Mouse (Mus musculus): ENCODE measurements around the gene Gfra1. TPM values are rescaled to one million over a fixed set of nuclear protein-coding genes. Genes with fewer than 3 reads are reported as not detected.

Gfra1 gene
- 7.2 and 7.4 TPM in 2 replicates for polyA plus RNA-seq (2015; fragmentation: Nextera tagmentation; extraction: Ambion mirVana)

GRCm38 (mm10) chr19:58455496-58456061 lies at the start of gene Gfra1:
Gene Gfra1 (minus strand): TSS chr19:58455909.
- Histone ChIP-seq H3K27me3 (ENCODE audit: control insufficient read depth, insufficient read depth, low read depth, low read length) (peaks cover 51% of the 10 kb centered on the region), H3K4me3 (ENCODE audit: low read depth, low read length) (peak within 1 kb of the TSS; percentile 56), H3K4me1 (ENCODE audit: control insufficient read depth, low read depth, low read length) (no peaks in the 10 kb centered on the region; the same call in 1 of the 2 replicates), H3K9me3 (replicated peaks; ENCODE audit: control insufficient read depth, low read length) (no peaks in the 10 kb centered on the region), H3K9ac (ENCODE audit: low read depth, low read length) (peak within 1 kb of the TSS; percentile 46), H3K27ac (ENCODE audit: low read length) (no peak within 1 kb of the TSS), H3K36me3 (ENCODE audit: control insufficient read depth, insufficient read depth) (no peaks in the 10 kb centered on the region), H3K4me2 (ENCODE audit: low read depth, low read length) (peak within 1 kb of the TSS; percentile 66)
- ATAC-seq (ENCODE audit: low read depth), result no peak
- whole genome bisulfite sequencing (ENCODE audit: insufficient replicate concordance), result under 1% methylated on average over 31 of the region's 31 CpGs

DNA sequence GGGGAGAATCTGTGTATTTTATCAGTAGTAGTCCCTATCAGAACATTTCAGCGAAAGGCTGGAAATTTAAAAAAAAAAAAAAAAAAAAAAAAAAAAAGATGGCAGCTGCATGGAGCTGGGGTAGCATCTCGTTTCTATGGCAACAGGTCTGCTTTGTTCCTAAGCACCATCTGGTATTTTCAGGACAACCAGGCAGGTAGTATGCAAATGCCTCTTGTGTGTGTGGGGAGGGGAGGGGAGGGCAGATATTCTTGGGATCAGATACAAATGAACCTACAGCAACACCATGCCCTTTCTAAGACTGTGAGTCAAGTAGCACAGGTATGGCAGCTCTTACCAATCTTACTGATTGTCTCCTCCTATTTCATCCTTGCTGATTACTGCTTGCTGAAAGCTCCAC lies 44.3 kb upstream of the Gfra1 start:
- Histone ChIP-seq H3K4me1 (ENCODE audit: control insufficient read depth, low read depth, low read length) (no peaks in the 10 kb centered on the region), H3K9ac (ENCODE audit: low read depth, low read length) (no peak overlapping the region), H3K27me3 (ENCODE audit: control insufficient read depth, insufficient read depth, low read depth, low read length) (no peaks in the 10 kb centered on the region), H3K27ac (ENCODE audit: low read length) (no peak overlapping the region), H3K36me3 (ENCODE audit: control insufficient read depth, insufficient read depth) (no peaks in the 10 kb centered on the region), H3K4me2 (ENCODE audit: low read depth, low read length) (no peak overlapping the region), H3K9me3 (replicated peaks; ENCODE audit: control insufficient read depth, low read length) (no peaks in the 10 kb centered on the region), H3K4me3 (ENCODE audit: low read depth, low read length) (no peak overlapping the region)
- no peak for ATAC-seq (ENCODE audit: low read depth)
- 43% methylated on average over 2 of the region's 2 CpGs for WGBS (ENCODE audit: insufficient replicate concordance)

GRCm38 (mm10) chr19:58499420-58499966 lies 43.8 kb upstream of the Gfra1 start:
- no peaks in the 10 kb centered on the region for H3K36me3 ChIP-seq (ENCODE audit: control insufficient read depth, insufficient read depth)
- 47% methylated on average over 3 of the region's 3 CpGs for WGBS (ENCODE audit: insufficient replicate concordance)
- no peak for ATAC-seq (ENCODE audit: low read depth)
- no peak overlapping the region for H3K4me2 ChIP-seq (ENCODE audit: low read depth, low read length)
- H3K27me3 ChIP-seq (ENCODE audit: control insufficient read depth, insufficient read depth, low read depth, low read length), result no peaks in the 10 kb centered on the region
- H3K4me3 ChIP-seq (ENCODE audit: low read depth, low read length), result no peak overlapping the region
- no peak overlapping the region for H3K9ac ChIP-seq (ENCODE audit: low read depth, low read length)
- H3K9me3 ChIP-seq (replicated peaks; ENCODE audit: control insufficient read depth, low read length), result no peaks in the 10 kb centered on the region
- no peak overlapping the region for H3K27ac ChIP-seq (ENCODE audit: low read length)
- H3K4me1 ChIP-seq (ENCODE audit: control insufficient read depth, low read depth, low read length), result no peaks in the 10 kb centered on the region

GRCm38 (mm10) chr19:58497106-58497505 lies 41.4 kb upstream of the Gfra1 start:
- no peaks in the 10 kb centered on the region for H3K36me3 ChIP-seq (ENCODE audit: control insufficient read depth, insufficient read depth)
- H3K27me3 ChIP-seq (ENCODE audit: control insufficient read depth, insufficient read depth, low read depth, low read length), result no peaks in the 10 kb centered on the region
- H3K4me1 ChIP-seq (ENCODE audit: control insufficient read depth, low read depth, low read length), result no peaks in the 10 kb centered on the region
- no peak overlapping the region for H3K4me3 ChIP-seq (ENCODE audit: low read depth, low read length)
- H3K4me2 ChIP-seq (ENCODE audit: low read depth, low read length), result no peak overlapping the region
- no peak overlapping the region for H3K9ac ChIP-seq (ENCODE audit: low read depth, low read length)
- H3K9me3 ChIP-seq (replicated peaks; ENCODE audit: control insufficient read depth, low read length), result no peaks in the 10 kb centered on the region
- no peak for ATAC-seq (ENCODE audit: low read depth)
- WGBS (ENCODE audit: insufficient replicate concordance), result 59% methylated on average over 3 of the region's 3 CpGs
- no peak overlapping the region for H3K27ac ChIP-seq (ENCODE audit: low read length)

- Histone ChIP-seq H3K36me3 (ENCODE audit: control insufficient read depth, insufficient read depth) (no peaks in the 10 kb centered on the region), H3K4me3 (ENCODE audit: low read depth, low read length) (no peak overlapping the region), H3K9me3 (replicated peaks; ENCODE audit: control insufficient read depth, low read length) (no peaks in the 10 kb centered on the region), H3K4me1 (ENCODE audit: control insufficient read depth, low read depth, low read length) (no peaks in the 10 kb centered on the region), H3K27me3 (ENCODE audit: control insufficient read depth, insufficient read depth, low read depth, low read length) (no peaks in the 10 kb centered on the region), H3K4me2 (ENCODE audit: low read depth, low read length) (no peak overlapping the region), H3K27ac (ENCODE audit: low read length) (no peak overlapping the region), H3K9ac (ENCODE audit: low read depth, low read length) (no peak overlapping the region)
- no peak for ATAC-seq (ENCODE audit: low read depth)
- 27% methylated on average over 2 of the region's 2 CpGs for WGBS (ENCODE audit: insufficient replicate concordance)
These were observed 31.0 kb upstream of the Gfra1 start for GRCm38 (mm10) chr19:58486686-58487085.

DNA sequence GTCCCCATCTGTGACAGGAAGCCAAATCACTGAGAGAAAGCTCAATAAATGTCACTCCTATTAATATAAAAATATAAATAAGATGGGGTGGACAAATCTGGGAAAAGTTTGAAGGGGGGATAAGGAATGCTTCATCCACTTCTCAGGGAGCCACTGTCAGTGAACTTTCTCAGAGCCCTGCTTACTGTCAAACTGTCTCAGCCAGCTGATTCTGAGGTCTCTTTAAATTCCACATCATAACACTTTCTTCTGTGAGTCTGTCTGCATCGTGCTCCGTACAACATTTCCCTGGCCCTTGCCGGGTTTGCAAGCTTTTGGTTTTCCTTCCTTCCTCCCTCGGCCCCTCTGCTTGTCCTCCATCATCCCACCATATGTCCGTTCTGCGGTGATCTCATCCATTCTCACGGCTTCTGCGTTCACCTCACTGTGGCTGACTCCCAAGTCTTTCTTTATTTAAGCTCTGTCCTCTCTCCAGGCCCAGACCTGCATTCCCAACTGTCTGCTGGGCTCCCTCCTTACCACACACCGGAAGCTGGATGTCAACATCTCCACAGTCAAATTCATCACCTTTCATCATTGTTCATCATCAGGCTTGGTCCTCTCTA lies 26.8 kb upstream of the Gfra1 start:
- Histone ChIP-seq H3K4me3 (ENCODE audit: low read depth, low read length) (no peak overlapping the region), H3K27me3 (ENCODE audit: control insufficient read depth, insufficient read depth, low read depth, low read length) (no peaks in the 10 kb centered on the region), H3K4me2 (ENCODE audit: low read depth, low read length) (no peak overlapping the region), H3K4me1 (ENCODE audit: control insufficient read depth, low read depth, low read length) (no peaks in the 10 kb centered on the region), H3K27ac (ENCODE audit: low read length) (no peak overlapping the region), H3K9me3 (replicated peaks; ENCODE audit: control insufficient read depth, low read length) (no peaks in the 10 kb centered on the region), H3K36me3 (ENCODE audit: control insufficient read depth, insufficient read depth) (no peaks in the 10 kb centered on the region), H3K9ac (ENCODE audit: low read depth, low read length) (no peak overlapping the region)
- ATAC-seq (ENCODE audit: low read depth), result no peak
- WGBS (ENCODE audit: insufficient replicate concordance), result 60% methylated on average over 9 of the region's 9 CpGs

- no peaks in the 10 kb centered on the region for H3K4me1 ChIP-seq (ENCODE audit: control insufficient read depth, low read depth, low read length)
- H3K27ac ChIP-seq (ENCODE audit: low read length), result no peak overlapping the region
- no peaks in the 10 kb centered on the region for H3K27me3 ChIP-seq (ENCODE audit: control insufficient read depth, insufficient read depth, low read depth, low read length)
- no peak overlapping the region for H3K9ac ChIP-seq (ENCODE audit: low read depth, low read length)
- H3K36me3 ChIP-seq (ENCODE audit: control insufficient read depth, insufficient read depth), result no peaks in the 10 kb centered on the region
- no peak for ATAC-seq (ENCODE audit: low read depth)
- no peak overlapping the region for H3K4me3 ChIP-seq (ENCODE audit: low read depth, low read length)
- H3K4me2 ChIP-seq (ENCODE audit: low read depth, low read length), result no peak overlapping the region
- WGBS (ENCODE audit: insufficient replicate concordance), result 44% methylated on average over 3 of the region's 3 CpGs
- H3K9me3 ChIP-seq (replicated peaks; ENCODE audit: control insufficient read depth, low read length), result no peaks in the 10 kb centered on the region
These were observed 18.5 kb upstream of the Gfra1 start for GRCm38 (mm10) chr19:58474251-58474650.

DNA sequence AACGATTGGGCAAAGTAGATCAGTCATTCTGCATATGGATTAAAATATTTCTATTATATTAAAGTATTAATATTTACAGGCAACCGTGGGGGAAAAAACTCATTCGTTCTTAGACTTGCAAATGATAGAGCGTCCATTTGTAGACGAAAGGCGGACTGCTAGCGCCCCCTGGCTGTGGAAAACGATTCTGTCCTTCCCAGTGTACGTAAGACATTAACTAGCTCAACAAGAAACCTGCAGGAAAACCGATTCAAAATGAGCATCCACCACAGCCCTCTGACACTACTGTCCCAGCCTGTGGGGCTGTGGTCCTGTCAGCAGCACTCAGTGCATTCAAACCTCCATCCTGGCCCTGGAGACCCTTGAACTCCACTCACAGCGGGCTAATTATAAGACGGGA lies 13.7 kb upstream of the Gfra1 start:
- no peak for ATAC-seq (ENCODE audit: low read depth)
- 18% methylated on average over 12 of the region's 12 CpGs for WGBS (ENCODE audit: insufficient replicate concordance)
- no peak overlapping the region for H3K27ac ChIP-seq (ENCODE audit: low read length)
- no peaks in the 10 kb centered on the region for H3K4me1 ChIP-seq (ENCODE audit: control insufficient read depth, low read depth, low read length)
- no peak overlapping the region for H3K9ac ChIP-seq (ENCODE audit: low read depth, low read length)
- no peaks in the 10 kb centered on the region for H3K9me3 ChIP-seq (replicated peaks; ENCODE audit: control insufficient read depth, low read length)
- H3K4me2 ChIP-seq (ENCODE audit: low read depth, low read length), result no peak overlapping the region
- H3K4me3 ChIP-seq (ENCODE audit: low read depth, low read length), result no peak overlapping the region
- H3K36me3 ChIP-seq (ENCODE audit: control insufficient read depth, insufficient read depth), result no peaks in the 10 kb centered on the region
- H3K27me3 ChIP-seq (ENCODE audit: control insufficient read depth, insufficient read depth, low read depth, low read length), result no peaks in the 10 kb centered on the region

DNA sequence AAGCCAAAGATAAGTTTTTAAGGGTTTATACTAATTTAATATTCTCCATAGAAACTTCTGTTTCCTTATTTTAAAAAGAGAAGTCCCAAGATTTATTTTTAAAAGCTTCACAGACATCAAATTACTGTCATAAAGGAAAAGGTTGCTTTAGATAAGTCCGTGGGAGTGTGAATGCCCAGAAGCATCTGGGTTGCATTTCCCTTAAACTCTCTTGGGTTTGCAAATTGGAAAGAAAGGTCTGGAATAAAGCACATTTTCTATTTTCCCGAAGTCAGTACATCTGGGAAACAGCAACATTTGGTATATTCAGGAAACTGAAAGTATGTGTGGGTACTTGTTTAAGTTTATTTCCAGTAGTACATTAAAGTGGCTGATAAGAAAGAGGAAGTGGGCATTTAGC lies 12.6 kb upstream of the Gfra1 start:
- 17% methylated on average over 2 of the region's 2 CpGs for WGBS (ENCODE audit: insufficient replicate concordance)
- Histone ChIP-seq H3K36me3 (ENCODE audit: control insufficient read depth, insufficient read depth) (no peaks in the 10 kb centered on the region), H3K4me3 (ENCODE audit: low read depth, low read length) (no peak overlapping the region), H3K27ac (ENCODE audit: low read length) (no peak overlapping the region), H3K9ac (ENCODE audit: low read depth, low read length) (no peak overlapping the region), H3K27me3 (ENCODE audit: control insufficient read depth, insufficient read depth, low read depth, low read length) (no peaks in the 10 kb centered on the region), H3K9me3 (replicated peaks; ENCODE audit: control insufficient read depth, low read length) (no peaks in the 10 kb centered on the region), H3K4me1 (ENCODE audit: control insufficient read depth, low read depth, low read length) (no peaks in the 10 kb centered on the region), H3K4me2 (ENCODE audit: low read depth, low read length) (no peak overlapping the region)
- ATAC-seq (ENCODE audit: low read depth), result no peak
